ENCODE assay signal across 8 mouse cellular contexts in the genomic region with DNA sequence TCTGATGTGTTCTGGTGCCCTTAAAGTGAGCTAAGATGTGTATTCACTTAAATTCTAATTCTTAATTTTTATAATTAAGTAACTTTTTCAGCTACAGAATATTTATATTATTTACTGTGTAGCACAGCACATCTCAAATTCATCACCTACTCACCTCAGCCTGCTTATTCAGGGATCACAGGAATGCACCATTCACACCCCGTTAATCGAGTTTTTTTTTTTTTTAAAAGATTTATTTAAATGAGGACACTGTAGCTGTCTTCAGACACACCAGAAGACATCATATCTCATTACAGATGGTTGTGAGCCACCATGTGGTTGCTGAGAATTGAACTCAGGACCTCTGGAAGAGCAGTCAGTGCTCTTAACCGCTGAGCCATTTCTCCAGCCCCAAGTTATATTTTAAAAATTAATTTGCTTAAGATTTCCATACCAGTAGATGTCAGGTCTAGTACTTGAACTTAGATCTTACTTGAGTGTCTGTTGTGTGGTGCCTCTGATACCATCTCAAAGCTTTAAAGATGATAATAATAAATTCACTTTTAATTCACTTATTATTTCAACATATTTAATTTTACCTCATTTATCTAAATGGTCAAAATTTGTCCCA. TPM values are rescaled to one million over a fixed set of nuclear protein-coding genes. Genes with fewer than 3 reads are reported as not detected.
DNase-seq lines count a peak whose midpoint lies in the region; ATAC-seq lines count a peak whose summit lies in the region.

No protein-coding gene starts in this region.

- no peak overlapping the region for H3K27ac ChIP-seq in kidney, embryonic 16.5 days (ENCODE audit: low read length)
- no peak overlapping the region for H3K27ac ChIP-seq in embryonic facial prominence, embryonic 15.5 days (replicated peaks)
- H3K27ac ChIP-seq in limb, embryonic 11.5 days (replicated peaks; ENCODE audit: low read depth, low read length): no peak overlapping the region
- H3K27ac ChIP-seq in neural tube, embryonic 12.5 days: no peak overlapping the region

- no peaks in the 10 kb centered on the region for H3K27me3 ChIP-seq in kidney, embryonic 16.5 days (ENCODE audit: insufficient read depth, low read length)
- H3K27me3 ChIP-seq in embryonic facial prominence, embryonic 15.5 days: no peaks in the 10 kb centered on the region
- H3K27me3 ChIP-seq in limb, embryonic 11.5 days (ENCODE audit: control insufficient read depth, insufficient read depth, low read length): no peaks in the 10 kb centered on the region
- no peaks in the 10 kb centered on the region for H3K27me3 ChIP-seq in neural tube, embryonic 12.5 days (replicated peaks)

- no peak for ATAC-seq in kidney, embryonic 16.5 days (ENCODE audit: low FRiP score, low TSS enrichment)
- no peak for ATAC-seq in embryonic facial prominence, embryonic 15.5 days (ENCODE audit: insufficient number of reproducible peaks, low FRiP score, low TSS enrichment, low read depth)
- ATAC-seq in limb, embryonic 11.5 days (ENCODE audit: insufficient number of reproducible peaks, low FRiP score, low TSS enrichment, low read depth): no peak
- ATAC-seq in neural tube, embryonic 12.5 days (ENCODE audit: low FRiP score, low read depth): no peak
- no peak for ATAC-seq in frontal cortex, adult (ENCODE audit: low TSS enrichment)

- H3K36me3 ChIP-seq in kidney, embryonic 16.5 days (ENCODE audit: insufficient read depth, low read length): peaks cover 2% of the 10 kb centered on the region; the same call in 1 of the 2 replicates
- H3K36me3 ChIP-seq in embryonic facial prominence, embryonic 15.5 days: 0 out of 2 replicates have a peak, but pooled peaks cover 4% of the 10 kb centered on the region
- H3K36me3 ChIP-seq in limb, embryonic 11.5 days (ENCODE audit: control insufficient read depth, insufficient read depth, low read length): peaks cover 4% of the 10 kb centered on the region; the same call in 1 of the 2 replicates
- H3K36me3 ChIP-seq in neural tube, embryonic 12.5 days: peaks cover 9% of the 10 kb centered on the region; the same call in 1 of the 2 replicates

- H3K4me2 ChIP-seq in kidney, embryonic 16.5 days (replicated peaks; ENCODE audit: low read depth, low read length): peak overlapping the region; percentile 74
- H3K4me2 ChIP-seq in embryonic facial prominence, embryonic 15.5 days (replicated peaks): peak overlapping the region; percentile 73
- H3K4me2 ChIP-seq in limb, embryonic 11.5 days (ENCODE audit: low read depth, severe bottlenecking): peak overlapping the region; percentile 55
- H3K4me2 ChIP-seq in neural tube, embryonic 12.5 days (replicated peaks): peak overlapping the region; percentile 94

- peaks cover 8% of the 10 kb centered on the region; the same call in 1 of the 2 replicates for H3K4me1 ChIP-seq in kidney, embryonic 16.5 days (ENCODE audit: insufficient read depth, low read length)
- 0 out of 2 replicates have a peak, but pooled peaks cover 5% of the 10 kb centered on the region for H3K4me1 ChIP-seq in embryonic facial prominence, embryonic 15.5 days
- H3K4me1 ChIP-seq in limb, embryonic 11.5 days (ENCODE audit: control insufficient read depth, insufficient read depth, low read length): no peaks in the 10 kb centered on the region
- H3K4me1 ChIP-seq in neural tube, embryonic 12.5 days: peaks cover 6% of the 10 kb centered on the region

- H3K4me3 ChIP-seq in kidney, embryonic 16.5 days (ENCODE audit: low read length): peak overlapping the region; percentile 68
- peak overlapping the region; percentile 71 for H3K4me3 ChIP-seq in embryonic facial prominence, embryonic 15.5 days (replicated peaks)
- H3K4me3 ChIP-seq in limb, embryonic 11.5 days (ENCODE audit: low read depth, low read length): peak overlapping the region; percentile 92
- H3K4me3 ChIP-seq in neural tube, embryonic 12.5 days: peak overlapping the region; percentile 99; the same call in 1 of the 2 replicates

- WGBS in kidney, embryonic 16.5 days: 42% methylated on average over 3 of the region's 3 CpGs
- whole genome bisulfite sequencing in embryonic facial prominence, embryonic 15.5 days: 50% methylated on average over 3 of the region's 3 CpGs
- 74% methylated on average over 3 of the region's 3 CpGs for WGBS in limb, embryonic 11.5 days
- WGBS in neural tube, embryonic 12.5 days: 64% methylated on average over 3 of the region's 3 CpGs

- H3K9me3 ChIP-seq in kidney, embryonic 16.5 days (ENCODE audit: low read length): no peaks in the 10 kb centered on the region
- H3K9me3 ChIP-seq in embryonic facial prominence, embryonic 15.5 days (replicated peaks): no peaks in the 10 kb centered on the region
- no peaks in the 10 kb centered on the region for H3K9me3 ChIP-seq in limb, embryonic 11.5 days (ENCODE audit: control insufficient read depth, low read length)
- H3K9me3 ChIP-seq in neural tube, embryonic 12.5 days: no peaks in the 10 kb centered on the region

- no peak for DNase-seq in kidney, adult 9 months
- DNase-seq in limb, embryonic 11.5 days (ENCODE audit: low spot score): no peak
- DNase-seq in ovary, postnatal 36 days (ENCODE audit: low spot score): no peak
- no peak for DNase-seq in urinary bladder, postnatal 4 days (ENCODE audit: low spot score in 2 of 2)

- H3K9ac ChIP-seq in kidney, embryonic 16.5 days (replicated peaks; ENCODE audit: low read length): no peak overlapping the region
- no peak overlapping the region for H3K9ac ChIP-seq in embryonic facial prominence, embryonic 15.5 days
- no peak overlapping the region for H3K9ac ChIP-seq in limb, embryonic 11.5 days (ENCODE audit: low read length)
- no peak overlapping the region for H3K9ac ChIP-seq in neural tube, embryonic 12.5 days

RNA-seq across cellular contexts. Expression of a gene that starts 1.5 kb away (rescaled TPM):
- 8.3 and 10.5 TPM in 2 replicates for polyA plus RNA-seq in kidney, embryonic 16.5 days (2015; fragmentation: Nextera tagmentation; extraction: Ambion mirVana)
- polyA plus RNA-seq in embryonic facial prominence, embryonic 15.5 days (2015; fragmentation: Nextera tagmentation; extraction: Ambion mirVana): 8.5 and 9.3 TPM in 2 replicates
- 23.4 and 25.6 TPM in 2 replicates for polyA plus RNA-seq in limb, embryonic 11.5 days (2014; fragmentation: Nextera tagmentation; extraction: Ambion mirVana)
- 9.4 and 9.5 TPM in 2 replicates for polyA plus RNA-seq in neural tube, embryonic 12.5 days (2016; fragmentation: Nextera tagmentation; extraction: Ambion mirVana)

RNA-seq across cellular contexts. Expression of a gene that starts 9.9 kb away (rescaled TPM):
- 39.0 and 39.5 TPM in 2 replicates for polyA plus RNA-seq in kidney, embryonic 16.5 days (2015; fragmentation: Nextera tagmentation; extraction: Ambion mirVana)
- 40.7 and 46.0 TPM in 2 replicates for polyA plus RNA-seq in embryonic facial prominence, embryonic 15.5 days (2015; fragmentation: Nextera tagmentation; extraction: Ambion mirVana)
- 52.8 and 62.3 TPM in 2 replicates for polyA plus RNA-seq in limb, embryonic 11.5 days (2014; fragmentation: Nextera tagmentation; extraction: Ambion mirVana)
- polyA plus RNA-seq in neural tube, embryonic 12.5 days (2016; fragmentation: Nextera tagmentation; extraction: Ambion mirVana): 24.0 and 25.2 TPM in 2 replicates

RNA-seq across cellular contexts. Expression of a gene that starts 51.3 kb away (rescaled TPM):
- polyA plus RNA-seq in kidney, embryonic 16.5 days (2015; fragmentation: Nextera tagmentation; extraction: Ambion mirVana): 35.0 and 39.0 TPM in 2 replicates
- 24.2 and 26.0 TPM in 2 replicates for polyA plus RNA-seq in embryonic facial prominence, embryonic 15.5 days (2015; fragmentation: Nextera tagmentation; extraction: Ambion mirVana)
- 30.6 and 33.8 TPM in 2 replicates for polyA plus RNA-seq in limb, embryonic 11.5 days (2014; fragmentation: Nextera tagmentation; extraction: Ambion mirVana)
- 25.8 and 31.6 TPM in 2 replicates for polyA plus RNA-seq in neural tube, embryonic 12.5 days (2016; fragmentation: Nextera tagmentation; extraction: Ambion mirVana)
